Mouse (Mus musculus) adrenal gland, postnatal 14 days (tissue): Measurements from ENCODE around the gene A2ml1. TPM values are rescaled to one million over a fixed set of nuclear protein-coding genes. Genes with fewer than 3 reads are reported as not detected.

ENCODE experiments used
- total RNA-seq: library from RNA; stranded (reverse); gene quantifications from 2 replicates; pipeline ENCODE4 v1.2.3, GENCODE M21; 2021

The A2ml1 gene
- total RNA-seq, 1 experiment from 2014 or later = 2.3 TPM

Other genes with a start within 250 kb of the A2ml1 start
- 28.9 and 36.7 TPM in 2 replicates for gene Tulp3, start 225.8 kb downstream of the A2ml1 start, total RNA-seq
- gene Rhno1, start 218.7 kb downstream of the A2ml1 start, total RNA-seq = 23.7 and 25.6 TPM in 2 replicates
- gene Foxm1, start 218.6 kb downstream of the A2ml1 start, total RNA-seq = 15.0 and 16.7 TPM in 2 replicates
- not detected in 2 replicates for gene Tex52, start 206.2 kb downstream of the A2ml1 start, total RNA-seq
- gene Gm44596, start 206.1 kb downstream of the A2ml1 start, total RNA-seq = not detected in 2 replicates
- gene Nrip2, start 182.3 kb downstream of the A2ml1 start, total RNA-seq = 2.7 and 2.9 TPM in 2 replicates
- gene Itfg2, start 156.7 kb downstream of the A2ml1 start, total RNA-seq = 21.6 and 35.8 TPM in 2 replicates
- 198 and 230 TPM in 2 replicates for gene Fkbp4, start 142.9 kb downstream of the A2ml1 start, total RNA-seq
- 21.9 and 306 TPM in 2 replicates for gene Pzp, start 54.9 kb downstream of the A2ml1 start, total RNA-seq
- not detected in 2 replicates for gene Klrb1a, start 41.9 kb upstream of the A2ml1 start, total RNA-seq
- 3.4 and 5.1 TPM in 2 replicates for gene Clec2h, start 80.8 kb upstream of the A2ml1 start, total RNA-seq
- gene Klrb1, start 141.5 kb upstream of the A2ml1 start, total RNA-seq = not detected in 2 replicates
- gene Klrb1c, start 207.6 kb upstream of the A2ml1 start, total RNA-seq = 0.30 and 0.68 TPM in 2 replicates
- gene Gm44511, start 244.7 kb upstream of the A2ml1 start, total RNA-seq = not detected in 2 replicates
- gene Klrb1b, start 244.7 kb upstream of the A2ml1 start, total RNA-seq = 1.5 TPM in 1 of 2 replicates, not detected in the other